Mouse (Mus musculus) left cerebral cortex, postnatal 36 days (tissue): ENCODE data around the gene Olfr1046. TPM values are rescaled to one million over a fixed set of nuclear protein-coding genes. Genes with fewer than 3 reads are reported as not detected.
"Not testable (repeated sequence)": the region's sequence is repeated elsewhere in the genome, so short reads cannot be mapped to it uniquely, and the experiment has no call there.

Experiments used
- DNase-seq, 2 experiments: peaks; one replicate each; pipeline ENCODE4 v3.0.0; 2021 to 2022; ENCODE audit warnings: low spot score in 2 of 2, mixed read lengths in 1 of 2
- intact Hi-C: fragments of 180-260 bp; cut with DNase I; formaldehyde crosslinking; loops from one replicate; pipeline ENCODE4 v1.15.1; 2025
- total RNA-seq, 2 experiments: library from RNA; stranded (reverse); gene quantifications; 2 replicates each; pipeline ENCODE4 v1.2.3; 2021

Gene Olfr1046
- not detected for total RNA-seq

- intact Hi-C loops: no loop called here
- no peak for DNase-seq
Observed at GRCm38 (mm10) chr2:86219214-86219613, at the start of gene Olfr1046. TSS of gene Olfr1046 (minus strand) at chr2:86219314.

GRCm38 (mm10) chr2:86258228-86258627 lies 39.1 kb upstream of the Olfr1046 start, which contains the start of gene Olfr1049:
TSS of gene Olfr1049 (minus strand) at chr2:86258328.
- DNase-seq, intact Hi-C loops: not testable (repeated sequence)

- intact Hi-C loops: no loop called here
- DNase-seq: no peak
Observed at GRCm38 (mm10) chr2:86240189-86240588, 21.1 kb upstream of the Olfr1046 start, which contains the start of gene Olfr1048. TSS of gene Olfr1048 (minus strand) at chr2:86240289.

DNA sequence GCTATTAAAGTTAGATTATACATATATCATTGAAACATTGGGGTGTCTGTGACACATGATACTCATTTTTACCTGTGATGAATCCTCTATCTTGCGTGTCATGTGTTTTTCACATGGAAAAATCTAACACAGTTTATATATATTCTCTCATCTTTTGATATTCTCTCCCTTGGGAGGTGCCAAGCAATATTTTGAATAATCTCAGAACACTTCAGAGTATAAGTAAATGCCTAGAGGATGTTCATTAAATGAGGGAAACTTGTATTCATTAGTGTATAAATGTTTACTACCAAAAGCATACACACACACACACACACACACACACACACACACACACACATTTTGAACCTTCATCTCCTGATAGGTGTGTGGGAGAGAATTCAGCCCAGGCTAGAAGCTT lies 12.2 kb upstream of the Olfr1046 start, which contains the start of gene Olfr1047:
Gene Olfr1047 (minus strand): TSS at position 101 of the 400 bp plus-strand sequence.
- intact Hi-C loops: no loop called here

DNA sequence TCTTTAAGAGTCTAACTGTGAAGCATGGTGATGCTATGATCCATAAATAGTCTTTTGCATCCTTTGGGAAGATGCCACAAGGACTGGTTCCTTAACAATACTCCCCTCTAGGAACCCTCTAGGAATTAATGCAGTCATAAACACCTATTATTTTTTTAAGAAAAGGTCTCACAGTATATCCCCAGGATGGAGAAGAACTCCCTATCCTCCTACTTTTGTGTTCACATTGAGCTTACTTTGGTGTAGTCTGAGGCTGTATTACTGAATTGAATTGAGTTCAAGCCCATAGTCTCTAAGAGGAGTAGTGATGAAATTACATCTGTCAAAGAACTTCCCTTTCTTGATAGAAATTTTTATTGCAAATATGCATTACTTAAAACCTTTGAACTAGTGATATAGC lies 16.2 kb downstream of the Olfr1046 start, which contains the start of gene Olfr1045:
Gene Olfr1045 (minus strand): TSS at position 101 of the 400 bp plus-strand sequence.
- intact Hi-C loops: no loop called here
- DNase-seq: no peak

More for the DNA sequence above, 12.2 kb upstream of the Olfr1046 start, which contains the start of gene Olfr1047:
- no peak for DNase-seq

- intact Hi-C loops: no loop called here
- no peak for DNase-seq
Observed at GRCm38 (mm10) chr2:86195863-86196262, 23.3 kb downstream of the Olfr1046 start.

DNA sequence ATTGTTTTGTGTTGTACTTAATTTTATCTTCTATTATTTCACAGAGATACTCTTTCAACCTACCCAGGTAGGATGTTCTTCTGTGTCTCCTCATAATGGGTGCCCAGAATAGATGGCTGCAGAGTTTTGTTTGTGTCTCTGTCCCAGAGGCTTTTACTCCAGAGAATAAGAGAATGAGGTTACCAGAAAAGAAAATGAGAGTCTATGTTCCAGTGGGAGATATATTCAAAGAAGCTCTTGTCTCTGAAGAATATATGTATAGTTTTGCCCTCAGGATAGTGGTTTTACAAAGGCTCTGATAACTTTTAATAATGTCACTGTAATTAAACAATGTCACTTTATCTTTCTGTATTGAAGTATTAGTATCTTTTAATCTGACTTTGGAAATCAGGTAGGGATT lies 33.5 kb downstream of the Olfr1046 start, which contains the start of gene Olfr52:
Gene Olfr52 (minus strand): TSS at position 101 of the 400 bp plus-strand sequence.
- intact Hi-C loops: no loop called here
- no peak for DNase-seq

DNA sequence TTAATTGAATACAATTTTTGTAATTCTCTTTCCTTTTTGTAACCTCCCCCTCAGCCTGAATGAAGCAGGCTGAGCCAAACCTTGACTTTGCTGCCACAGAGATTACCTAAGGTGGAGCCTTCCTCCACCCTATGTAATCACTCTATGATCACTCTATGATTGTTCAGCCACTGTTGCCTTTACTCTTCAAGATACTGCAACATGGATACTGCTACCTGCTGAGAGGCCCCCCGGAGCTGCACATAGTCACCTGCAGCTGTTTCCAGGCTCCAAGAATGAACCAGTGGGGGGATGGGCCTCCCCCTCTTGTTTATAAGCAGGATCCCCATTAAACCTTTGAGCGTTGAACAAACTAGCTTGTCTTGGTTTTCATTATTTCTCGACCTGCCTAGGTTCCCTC lies 39.2 kb downstream of the Olfr1046 start:
- DNase-seq: no peak
- intact Hi-C loops: no loop called here

DNA sequence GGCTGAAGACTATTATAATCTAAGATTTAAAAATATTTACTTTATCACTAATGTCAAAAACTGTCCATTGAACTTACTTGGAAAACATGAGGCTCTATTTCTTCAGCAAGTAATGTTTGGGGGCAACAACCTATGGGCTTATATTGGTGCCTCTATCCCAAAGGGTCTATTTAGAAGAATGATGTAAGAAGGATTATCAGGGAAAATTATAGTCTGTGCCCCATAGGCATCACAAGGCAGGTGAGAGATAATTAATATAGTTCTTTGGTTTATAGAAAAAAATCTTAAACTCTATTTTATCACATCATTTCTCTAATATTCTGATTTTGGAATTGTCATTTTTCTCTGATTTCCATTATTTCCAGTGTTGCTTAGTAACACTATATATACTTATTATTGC lies 41.4 kb downstream of the Olfr1046 start, which contains the start of gene Olfr1044:
Gene Olfr1044 (minus strand): TSS at position 101 of the 400 bp plus-strand sequence.
- intact Hi-C loops: no loop called here

GRCm38 (mm10) chr2:86175422-86175821 lies 43.7 kb downstream of the Olfr1046 start:
- intact Hi-C loops, DNase-seq: not testable (repeated sequence)

More for the DNA sequence above, 41.4 kb downstream of the Olfr1046 start, which contains the start of gene Olfr1044:
- DNase-seq: no peak

DNA sequence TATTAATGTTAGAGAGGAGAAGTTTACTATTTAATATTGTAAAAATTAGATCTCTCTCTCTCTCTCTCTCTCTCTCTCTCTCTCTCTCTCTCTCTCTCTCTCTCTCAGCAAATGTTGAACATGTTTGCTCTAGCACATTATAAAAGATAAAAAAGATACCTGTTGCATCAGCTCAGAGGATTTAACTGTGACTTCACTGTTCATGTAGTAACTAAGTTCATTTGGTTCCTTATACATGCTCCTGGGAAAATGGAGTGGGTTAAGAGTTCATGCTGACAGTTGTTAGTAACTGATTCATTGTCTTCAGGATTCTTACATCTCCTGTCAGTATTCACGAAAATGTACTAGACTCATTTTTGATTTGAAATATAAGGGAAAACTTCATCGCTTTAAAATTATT lies 51.7 kb downstream of the Olfr1046 start, which contains the start of gene Olfr1043:
Gene Olfr1043 (minus strand): TSS at position 101 of the 400 bp plus-strand sequence.
- no peak for DNase-seq
- intact Hi-C loops: no loop called here

Other genes with a start within 250 kb of the Olfr1046 start
- not detected for gene Olfr1029, start 245.4 kb downstream of the Olfr1046 start, total RNA-seq
- gene Olfr1030, start 240.0 kb downstream of the Olfr1046 start, total RNA-seq: not detected
- gene Olfr1031, start 229.0 kb downstream of the Olfr1046 start, total RNA-seq: not detected
- not detected for gene Olfr1032, start 213.8 kb downstream of the Olfr1046 start, total RNA-seq
- not detected for gene Olfr1033, start 198.7 kb downstream of the Olfr1046 start, total RNA-seq
- gene Olfr1034, start 173.5 kb downstream of the Olfr1046 start, total RNA-seq: not detected
- gene Olfr1036, start 145.3 kb downstream of the Olfr1046 start, total RNA-seq: not detected
- not detected for gene Olfr1037, start 131.9 kb downstream of the Olfr1046 start, total RNA-seq
- gene Olfr1039, start 83.4 kb downstream of the Olfr1046 start, total RNA-seq: not detected
- not detected for gene Olfr1040, start 72.6 kb downstream of the Olfr1046 start, total RNA-seq
- not detected for gene Olfr1042, start 57.5 kb downstream of the Olfr1046 start, total RNA-seq
- not detected for gene Olfr1043, start 51.8 kb downstream of the Olfr1046 start, total RNA-seq
- gene Olfr1044, start 41.5 kb downstream of the Olfr1046 start, total RNA-seq: not detected
- gene Olfr52, start 33.6 kb downstream of the Olfr1046 start, total RNA-seq: not detected
- not detected for gene Olfr1045, start 16.3 kb downstream of the Olfr1046 start, total RNA-seq
- not detected for gene Olfr1047, start 12.1 kb upstream of the Olfr1046 start, total RNA-seq
- not detected for gene Olfr1048, start 21.0 kb upstream of the Olfr1046 start, total RNA-seq
- not detected for gene Olfr1049, start 39.0 kb upstream of the Olfr1046 start, total RNA-seq
- gene Olfr1051, start 59.8 kb upstream of the Olfr1046 start, total RNA-seq: not detected
- not detected for gene Olfr1052, start 73.1 kb upstream of the Olfr1046 start, total RNA-seq
- gene Olfr1053, start 96.0 kb upstream of the Olfr1046 start, total RNA-seq: not detected
- gene Olfr1054, start 116.1 kb upstream of the Olfr1046 start, total RNA-seq: not detected
- gene Olfr1055, start 131.0 kb upstream of the Olfr1046 start, total RNA-seq: not detected
- gene Olfr1056, start 143.2 kb upstream of the Olfr1046 start, total RNA-seq: not detected
- not detected for gene Olfr1057, start 159.1 kb upstream of the Olfr1046 start, total RNA-seq
- not detected for gene Olfr1058, start 169.2 kb upstream of the Olfr1046 start, total RNA-seq
- gene Olfr1061, start 194.7 kb upstream of the Olfr1046 start, total RNA-seq: not detected
- gene Olfr1062, start 207.4 kb upstream of the Olfr1046 start, total RNA-seq: not detected
- gene Olfr1065, start 231.3 kb upstream of the Olfr1046 start, total RNA-seq: not detected
- not detected for gene Olfr1066, start 237.0 kb upstream of the Olfr1046 start, total RNA-seq